Mouse (Mus musculus) embryo, embryonic 10 days (tissue): ENCODE results near the gene Fgfr2.
A peak's percentile ranks its signal among the peaks of the same experiment; 100 is the strongest.
"Not testable (repeated sequence)": the region's sequence is repeated elsewhere in the genome, so short reads cannot be mapped to it uniquely, and the experiment has no call there.

Experiments
- DNase-seq: peaks from one replicate; pipeline ENCODE4 v3.0.0-alpha.2; 2015; ENCODE audit warnings: low spot score

Gene Fgfr2

GRCm38 (mm10) chr7:132448511-132449154, 674.5 kb downstream of the Fgfr2 start:
- peak; percentile 72 for DNase-seq

- no peak for DNase-seq
These were observed 675.6 kb downstream of the Fgfr2 start for GRCm38 (mm10) chr7:132447558-132447957.

DNA sequence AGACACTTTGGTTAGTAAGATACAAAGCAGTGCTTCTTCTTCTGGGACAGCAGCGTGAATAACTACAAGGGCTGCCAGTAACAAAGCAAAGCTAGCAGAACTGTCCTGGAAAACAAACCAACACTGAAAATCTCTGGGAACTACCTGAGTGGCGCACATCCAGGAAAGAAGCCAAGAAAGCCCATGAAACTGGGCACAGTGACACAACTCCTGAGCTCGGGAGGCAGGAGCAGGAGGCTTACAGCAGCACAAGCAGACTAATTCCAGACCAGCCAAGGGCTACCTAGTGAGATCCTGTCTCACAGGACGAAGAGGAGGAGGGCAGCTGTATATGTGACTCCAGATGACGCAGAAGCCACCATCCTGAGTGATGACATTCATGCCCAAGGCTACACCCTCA, 676.3 kb downstream of the Fgfr2 start:
- DNase-seq, result no peak

DNA sequence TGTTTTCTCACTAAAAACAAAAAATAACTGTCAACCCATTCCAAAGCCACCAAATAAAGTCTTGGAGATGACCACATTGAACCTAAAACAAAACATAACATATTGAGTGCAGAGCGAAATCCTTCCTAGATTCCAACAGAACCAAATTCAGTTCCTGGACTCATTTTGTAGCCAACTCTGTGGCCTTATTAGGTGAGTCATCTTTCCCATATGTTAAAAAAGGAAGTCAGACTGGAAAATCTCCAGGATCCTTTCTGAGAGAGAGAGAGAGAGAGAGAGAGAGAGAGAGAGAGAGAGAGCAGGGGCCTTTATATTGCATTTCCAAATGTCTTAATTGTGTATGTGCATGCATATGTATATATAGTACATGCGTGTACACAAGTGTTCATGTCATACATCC, 678.9 kb downstream of the Fgfr2 start:
- DNase-seq, result no peak

DNA sequence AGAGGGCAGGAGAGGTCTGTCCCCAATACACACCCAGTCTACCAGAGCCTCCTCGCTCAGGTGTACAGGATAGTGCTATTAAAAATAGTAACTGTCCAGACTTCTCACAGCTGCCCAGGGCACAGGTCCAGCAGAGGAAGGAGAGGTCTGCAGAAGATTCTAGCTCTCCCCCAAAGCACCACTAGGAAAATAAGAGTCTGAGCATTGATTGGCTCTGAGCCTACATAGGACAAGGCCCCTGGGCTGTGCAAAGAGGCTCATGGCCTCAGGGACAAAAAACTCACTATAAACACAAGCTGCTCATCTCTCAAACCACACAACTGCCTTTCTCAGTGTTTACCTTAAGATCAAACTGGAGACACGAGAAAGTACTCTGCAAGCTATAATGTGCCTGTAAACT, 679.4 kb downstream of the Fgfr2 start:
- DNase-seq, result no peak

- no peak for DNase-seq
These were observed 680.0 kb downstream of the Fgfr2 start for GRCm38 (mm10) chr7:132443134-132443533.

GRCm38 (mm10) chr7:132442133-132442763, 680.9 kb downstream of the Fgfr2 start:
- DNase-seq, result not testable (repeated sequence)

GRCm38 (mm10) chr7:132439916-132440315, 683.2 kb downstream of the Fgfr2 start:
- no peak for DNase-seq

DNA sequence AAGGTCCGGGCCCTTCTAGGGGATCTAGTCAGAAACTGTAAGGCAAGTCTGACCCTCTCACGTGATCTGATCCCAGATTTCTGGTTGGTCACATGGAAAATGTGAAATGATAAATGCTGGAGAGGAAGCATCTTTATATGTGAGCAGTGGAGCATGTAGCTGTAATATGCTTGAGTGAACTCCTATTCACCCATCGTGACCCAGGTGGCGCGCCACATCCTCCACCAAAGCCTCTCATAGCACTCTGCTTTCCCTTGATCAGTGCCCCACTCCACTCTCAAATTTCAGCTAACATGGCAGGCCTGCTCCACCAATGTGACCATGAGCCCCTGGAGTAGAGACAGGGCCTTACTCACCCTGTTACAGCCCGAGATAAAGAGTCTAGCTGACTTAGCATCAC, 685.1 kb downstream of the Fgfr2 start:
- DNase-seq, result no peak

DNA sequence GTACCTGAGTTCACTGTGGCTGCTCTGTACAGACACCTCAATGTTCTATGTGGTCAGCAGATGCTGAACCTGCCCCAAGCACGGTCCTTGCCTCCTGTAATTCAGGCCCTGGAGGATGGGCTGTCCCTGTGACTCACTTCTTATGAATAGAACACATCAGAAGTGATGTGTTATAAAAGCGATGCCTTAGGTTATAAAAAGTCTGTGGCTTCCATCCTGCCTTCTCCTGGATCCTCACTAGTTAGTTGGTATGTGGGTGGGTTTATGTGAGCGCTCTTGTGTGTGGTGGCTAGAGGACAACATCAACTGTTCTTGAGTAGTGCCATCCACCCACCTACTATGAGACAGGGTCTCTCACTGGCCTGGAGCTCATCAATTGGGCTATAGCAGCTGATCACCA, 685.7 kb downstream of the Fgfr2 start:
- DNase-seq, result no peak

DNA sequence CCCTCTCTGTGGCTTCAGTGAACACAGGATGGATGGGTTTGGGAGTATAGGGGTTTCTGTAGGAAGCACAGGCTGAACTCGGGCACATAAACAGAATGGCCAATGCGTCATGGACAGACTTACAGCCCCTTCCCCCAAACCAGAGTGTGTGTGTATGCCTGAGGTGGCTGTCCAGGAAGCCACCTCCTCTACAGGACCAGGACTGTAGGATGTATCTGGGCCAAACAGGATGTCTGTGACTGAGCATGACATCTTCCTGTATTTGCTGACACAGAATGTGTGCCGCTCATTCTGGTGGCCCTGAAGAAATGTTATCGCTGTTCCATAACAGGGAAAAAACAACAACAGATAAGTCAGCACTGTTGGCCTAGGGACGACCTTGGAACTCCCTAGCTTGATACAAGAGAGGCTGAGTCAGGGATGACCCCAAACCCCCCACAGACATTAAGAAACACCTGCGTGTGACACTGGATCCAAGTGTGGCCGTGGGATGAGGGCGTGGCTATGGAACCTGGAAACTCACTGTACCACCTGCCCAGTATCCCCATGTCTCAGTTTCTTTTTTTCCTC, 687.6 kb downstream of the Fgfr2 start:
- DNase-seq, result no peak

GRCm38 (mm10) chr7:132429324-132429723, 693.8 kb downstream of the Fgfr2 start:
- DNase-seq, result no peak

DNA sequence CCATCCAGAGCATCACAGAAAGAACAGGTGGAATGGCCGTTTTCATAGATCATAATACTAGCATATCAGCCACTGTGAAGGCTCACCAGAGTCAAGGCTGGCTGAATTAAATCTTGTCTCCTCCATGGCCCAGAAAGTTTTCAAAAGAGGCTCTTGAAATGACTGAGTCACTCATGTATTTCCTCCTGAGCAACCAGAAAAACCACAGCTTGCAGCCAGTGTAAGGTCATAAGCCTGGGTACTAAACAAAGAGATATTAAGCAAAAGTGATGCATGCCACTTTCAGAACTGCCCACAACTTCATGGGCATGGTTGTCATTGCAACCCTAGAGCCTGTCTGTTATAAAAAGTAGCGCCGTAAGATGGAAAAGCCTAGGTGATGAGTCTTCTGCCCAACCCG, 694.8 kb downstream of the Fgfr2 start:
- no peak for DNase-seq

- DNase-seq, result no peak
These were observed 697.1 kb downstream of the Fgfr2 start for GRCm38 (mm10) chr7:132426069-132426468.

GRCm38 (mm10) chr7:132425364-132425999, 697.7 kb downstream of the Fgfr2 start:
- no peak for DNase-seq

DNA sequence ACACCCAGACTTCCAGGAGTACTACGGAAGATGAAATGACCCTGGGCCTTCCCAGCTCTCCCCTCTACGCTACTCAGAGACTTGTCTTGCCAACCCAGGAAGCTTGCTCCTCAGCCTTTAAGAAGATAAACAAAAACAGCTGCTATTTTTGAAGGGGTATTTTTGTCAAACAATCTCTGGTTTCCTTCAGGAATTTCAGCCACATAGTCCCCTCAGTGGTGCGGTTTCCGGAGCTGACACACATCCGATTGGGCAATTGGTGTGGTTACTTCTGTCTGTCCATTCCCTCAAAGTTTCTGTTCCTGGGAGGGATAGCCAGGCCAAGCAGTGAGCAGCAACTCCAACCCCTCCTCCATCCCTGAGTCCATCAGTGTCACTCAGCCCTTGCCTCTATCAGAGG, 699.6 kb downstream of the Fgfr2 start:
- no peak for DNase-seq

DNA sequence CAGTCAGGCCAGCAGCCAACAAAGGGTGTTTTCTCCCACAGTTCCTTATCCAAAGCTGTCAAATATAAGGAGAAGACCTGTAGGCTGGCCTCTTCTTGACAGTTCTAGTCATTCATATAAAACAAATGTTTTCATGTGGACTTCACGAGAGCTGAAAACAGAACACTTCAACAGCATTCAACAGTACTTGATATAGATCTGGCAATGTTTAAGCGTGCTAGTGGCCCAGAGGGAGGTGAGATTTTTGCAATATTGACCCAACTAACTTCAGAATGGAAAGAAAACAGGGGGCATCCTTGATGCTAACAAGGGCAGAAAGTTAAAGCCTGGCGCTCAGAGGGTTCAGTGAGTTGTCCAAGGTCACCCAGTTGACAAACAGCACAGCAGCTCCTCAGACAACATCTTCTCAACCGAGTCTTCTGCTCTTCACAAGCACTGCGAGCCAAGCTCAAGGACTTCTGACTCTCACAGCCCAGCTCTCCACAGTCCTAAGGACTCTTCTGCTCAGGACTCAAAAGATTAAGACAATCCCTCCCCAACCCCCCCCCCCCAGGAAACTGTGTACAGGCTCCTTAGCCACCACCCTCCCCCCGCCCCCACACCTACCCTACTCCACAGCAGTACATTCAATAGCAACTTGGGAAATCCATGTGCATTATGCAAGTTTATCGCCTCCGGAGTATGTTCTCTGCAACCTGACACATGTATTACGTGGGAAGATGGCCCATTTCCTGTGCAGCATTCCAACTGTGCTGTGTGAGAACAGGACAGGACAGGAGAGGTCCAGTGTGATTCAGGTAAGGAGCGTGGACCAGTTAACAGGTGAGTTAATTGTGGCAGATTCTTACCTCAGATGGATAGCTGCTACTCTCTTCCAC, 703.5 kb downstream of the Fgfr2 start:
- no peak for DNase-seq

DNA sequence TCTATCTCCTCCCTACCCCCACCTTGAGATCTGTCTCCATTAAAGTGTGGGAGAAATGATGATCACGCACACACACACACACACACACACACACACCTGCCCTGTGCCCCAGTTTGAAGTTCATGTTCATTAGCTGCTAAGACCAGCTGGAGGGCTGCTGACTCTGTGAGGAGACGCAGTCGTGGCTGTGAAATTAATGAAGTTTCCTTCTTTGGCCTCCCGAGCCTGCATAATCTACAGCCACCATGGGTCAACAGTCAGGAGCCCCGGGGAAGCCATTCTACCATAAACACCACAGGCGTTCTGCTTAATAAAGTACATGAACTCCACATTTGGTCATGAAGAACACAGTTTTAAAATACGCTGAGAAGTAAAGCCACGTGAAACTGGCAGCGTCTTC, 706.3 kb downstream of the Fgfr2 start:
- no peak for DNase-seq

GRCm38 (mm10) chr7:132415866-132416265, 707.3 kb downstream of the Fgfr2 start:
- DNase-seq, result no peak

DNA sequence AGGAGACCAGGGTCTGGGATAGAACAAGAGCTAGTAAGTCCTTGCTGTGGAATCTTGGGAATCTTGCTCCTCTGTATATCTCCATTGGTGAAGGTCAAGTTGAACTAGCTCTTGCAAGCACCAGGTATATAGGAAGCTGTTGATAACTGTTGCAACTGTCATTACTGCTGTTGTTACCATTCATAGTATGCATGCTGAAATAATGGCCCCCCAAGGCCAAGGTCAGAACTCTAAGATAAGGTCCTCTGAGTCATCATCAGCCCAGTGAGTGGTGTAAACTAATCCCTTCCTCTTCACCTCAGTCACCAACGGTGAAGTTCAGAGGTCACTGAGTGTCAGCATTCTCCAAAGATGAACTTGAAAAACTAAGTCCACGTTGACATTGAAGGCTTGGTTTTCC, 710.6 kb downstream of the Fgfr2 start:
- no peak for DNase-seq

DNA sequence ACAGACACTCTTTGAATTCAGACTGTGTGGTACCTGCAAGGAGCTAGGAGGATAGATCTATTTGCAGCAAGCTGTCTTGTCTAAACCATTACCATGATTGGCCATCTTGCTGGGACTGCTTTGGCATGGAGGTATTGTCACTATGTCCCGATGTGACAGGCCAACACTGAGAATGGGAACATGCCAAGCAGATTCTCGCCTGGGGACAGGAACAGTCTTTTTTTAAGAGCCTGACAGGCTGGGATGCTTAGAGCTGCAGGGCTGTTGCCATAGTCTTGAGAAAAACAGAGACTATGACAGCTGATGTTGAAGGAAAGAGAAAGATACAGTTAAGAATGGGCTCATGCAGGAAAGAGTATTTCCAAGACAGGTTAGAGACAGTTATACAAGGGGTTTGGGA, 711.4 kb downstream of the Fgfr2 start:
- no peak for DNase-seq

GRCm38 (mm10) chr7:132410958-132411357, 712.2 kb downstream of the Fgfr2 start:
- no peak for DNase-seq
